Mouse (Mus musculus): ENCODE measurements at regions not wholly inside any gene's neighbourhood (a gene's known extent, or its start where the extent isn't known, plus 50 kb on each side); places are given as distances from the start of the nearest gene placed in this dataset.

DNA sequence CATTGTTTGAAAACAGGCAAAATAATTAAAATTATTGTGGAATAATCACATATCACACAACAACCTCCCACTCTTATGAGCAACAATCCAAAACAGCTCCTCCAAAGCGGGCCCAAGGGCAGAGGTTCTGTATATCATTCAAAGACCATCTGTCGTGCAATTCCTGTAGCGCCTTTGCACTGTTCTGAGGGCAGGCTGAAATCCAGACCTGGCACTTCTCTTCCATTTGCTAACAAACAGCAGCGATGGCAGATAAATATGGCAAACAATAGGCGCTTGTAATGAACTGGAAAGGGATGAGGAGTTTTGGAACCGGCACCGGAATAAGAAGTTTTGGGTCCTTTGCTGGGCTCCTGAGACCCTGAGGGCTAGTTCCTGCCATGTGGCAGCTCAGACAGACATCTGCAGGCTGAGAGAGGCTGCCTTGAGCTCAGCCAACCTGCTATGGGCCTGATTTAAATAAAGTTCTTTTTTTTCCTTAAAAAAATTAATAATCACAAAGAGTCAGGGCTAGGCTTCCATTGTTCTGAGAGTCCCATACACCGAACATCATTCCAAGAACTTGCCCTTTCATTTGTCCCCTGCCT, 172.0 kb downstream of the Faxc start:
- H3K4me1 ChIP-seq (ENCODE audit: control insufficient read depth, insufficient read depth), result no peaks in the 10 kb centered on the region
- TF ChIP-seq EP300 (IDR thresholded peaks at IDR 0.05; ENCODE audit: low read depth) (no peak), CTCF (IDR thresholded peaks at IDR 0.05; ENCODE audit: low read depth) (no peak)
- no peaks in the 10 kb centered on the region for H3K27me3 ChIP-seq (ENCODE audit: control insufficient read depth, insufficient read depth, low read length)
- H3K4me3 ChIP-seq (ENCODE audit: low read depth, low read length), result no peak overlapping the region
- 74% methylated on average over 8 of the region's 8 CpGs for WGBS
- DNase-seq (ENCODE audit: low spot score), result no peak
- no peaks in the 10 kb centered on the region for H3K9me3 ChIP-seq (replicated peaks; ENCODE audit: control insufficient read depth, low read length)
- H3K9ac ChIP-seq (replicated peaks; ENCODE audit: low read depth, low read length), result no peak overlapping the region
- H3K4me2 ChIP-seq (ENCODE audit: low read depth, low read length), result no peak overlapping the region
- H3K36me3 ChIP-seq (replicated peaks; ENCODE audit: control insufficient read depth, insufficient read depth, low read length), result no peaks in the 10 kb centered on the region
- no peak for ATAC-seq (ENCODE audit: insufficient read depth, low read depth)
- H3K27ac ChIP-seq (ENCODE audit: low read depth), result no peak overlapping the region

GRCm38 (mm10) chr4:22106883-22107282, 175.8 kb downstream of the Faxc start:
- no peak for ATAC-seq (ENCODE audit: insufficient read depth, low read depth)
- H3K4me1 ChIP-seq (ENCODE audit: control insufficient read depth, insufficient read depth), result no peaks in the 10 kb centered on the region
- no peak for TF ChIP-seq CTCF (IDR thresholded peaks at IDR 0.05; ENCODE audit: low read depth)
- no peak for TF ChIP-seq EP300 (IDR thresholded peaks at IDR 0.05; ENCODE audit: low read depth)
- no peak overlapping the region for H3K27ac ChIP-seq (ENCODE audit: low read depth)
- no peaks in the 10 kb centered on the region for H3K36me3 ChIP-seq (replicated peaks; ENCODE audit: control insufficient read depth, insufficient read depth, low read length)
- H3K4me2 ChIP-seq (ENCODE audit: low read depth, low read length), result no peak overlapping the region
- H3K4me3 ChIP-seq (ENCODE audit: low read depth, low read length), result no peak overlapping the region
- no peaks in the 10 kb centered on the region for H3K27me3 ChIP-seq (ENCODE audit: control insufficient read depth, insufficient read depth, low read length)
- H3K9ac ChIP-seq (replicated peaks; ENCODE audit: low read depth, low read length), result no peak overlapping the region
- no peaks in the 10 kb centered on the region for H3K9me3 ChIP-seq (replicated peaks; ENCODE audit: control insufficient read depth, low read length)
- 62% methylated on average over 9 of the region's 9 CpGs for WGBS
- DNase-seq (ENCODE audit: low spot score), result no peak

- H3K4me2 ChIP-seq (ENCODE audit: low read depth, low read length), result no peak overlapping the region
- no peak overlapping the region for H3K4me3 ChIP-seq (ENCODE audit: low read depth, low read length)
- H3K4me1 ChIP-seq (ENCODE audit: control insufficient read depth, insufficient read depth), result no peaks in the 10 kb centered on the region
- H3K27me3 ChIP-seq (ENCODE audit: control insufficient read depth, insufficient read depth, low read length), result no peaks in the 10 kb centered on the region
- H3K9ac ChIP-seq (replicated peaks; ENCODE audit: low read depth, low read length), result no peak overlapping the region
- no peak overlapping the region for H3K27ac ChIP-seq (ENCODE audit: low read depth)
- DNase-seq (ENCODE audit: low spot score) (no peak), ATAC-seq (ENCODE audit: insufficient read depth, low read depth) (no peak)
- 40% methylated on average over 6 of the region's 6 CpGs for WGBS
- TF ChIP-seq CTCF (IDR thresholded peaks at IDR 0.05; ENCODE audit: low read depth) (no peak), EP300 (IDR thresholded peaks at IDR 0.05; ENCODE audit: low read depth) (no peak)
- no peaks in the 10 kb centered on the region for H3K36me3 ChIP-seq (replicated peaks; ENCODE audit: control insufficient read depth, insufficient read depth, low read length)
- no peaks in the 10 kb centered on the region for H3K9me3 ChIP-seq (replicated peaks; ENCODE audit: control insufficient read depth, low read length)
Observed at GRCm38 (mm10) chr4:22109410-22109809, 178.3 kb downstream of the Faxc start.

GRCm38 (mm10) chr4:22110400-22110799, 179.3 kb downstream of the Faxc start:
- H3K4me1 ChIP-seq (ENCODE audit: control insufficient read depth, insufficient read depth), result no peaks in the 10 kb centered on the region
- H3K4me3 ChIP-seq (ENCODE audit: low read depth, low read length), result no peak overlapping the region
- H3K36me3 ChIP-seq (replicated peaks; ENCODE audit: control insufficient read depth, insufficient read depth, low read length), result no peaks in the 10 kb centered on the region
- no peaks in the 10 kb centered on the region for H3K27me3 ChIP-seq (ENCODE audit: control insufficient read depth, insufficient read depth, low read length)
- no peak for ATAC-seq (ENCODE audit: insufficient read depth, low read depth)
- DNase-seq (ENCODE audit: low spot score), result no peak
- H3K9me3 ChIP-seq (replicated peaks; ENCODE audit: control insufficient read depth, low read length), result no peaks in the 10 kb centered on the region
- no peak overlapping the region for H3K9ac ChIP-seq (replicated peaks; ENCODE audit: low read depth, low read length)
- no peak for TF ChIP-seq CTCF (IDR thresholded peaks at IDR 0.05; ENCODE audit: low read depth)
- no peak for TF ChIP-seq EP300 (IDR thresholded peaks at IDR 0.05; ENCODE audit: low read depth)
- no peak overlapping the region for H3K27ac ChIP-seq (ENCODE audit: low read depth)
- WGBS, result 26% methylated on average over 8 of the region's 8 CpGs
- H3K4me2 ChIP-seq (ENCODE audit: low read depth, low read length), result no peak overlapping the region

DNA sequence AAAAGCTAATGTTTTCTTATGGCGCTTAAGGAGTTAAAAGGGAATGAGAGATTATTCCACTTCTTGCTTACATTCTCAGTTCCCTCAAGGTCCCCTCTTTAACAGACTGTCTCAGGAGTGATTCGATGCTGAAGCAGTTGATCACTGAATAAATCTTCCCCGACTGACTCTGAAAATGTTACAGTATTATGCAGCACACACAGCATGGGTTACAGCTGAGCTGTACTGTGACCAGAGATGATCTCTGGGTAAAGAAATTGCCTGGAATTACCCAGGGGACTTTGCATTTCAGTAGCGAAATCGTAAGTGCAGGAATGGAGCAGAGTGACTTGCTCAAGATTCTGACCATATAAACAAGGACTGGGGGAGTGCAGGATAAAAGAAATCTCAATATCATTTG, 181.1 kb downstream of the Faxc start:
- no peak overlapping the region for H3K27ac ChIP-seq (ENCODE audit: low read depth)
- no peak for DNase-seq (ENCODE audit: low spot score)

DNA sequence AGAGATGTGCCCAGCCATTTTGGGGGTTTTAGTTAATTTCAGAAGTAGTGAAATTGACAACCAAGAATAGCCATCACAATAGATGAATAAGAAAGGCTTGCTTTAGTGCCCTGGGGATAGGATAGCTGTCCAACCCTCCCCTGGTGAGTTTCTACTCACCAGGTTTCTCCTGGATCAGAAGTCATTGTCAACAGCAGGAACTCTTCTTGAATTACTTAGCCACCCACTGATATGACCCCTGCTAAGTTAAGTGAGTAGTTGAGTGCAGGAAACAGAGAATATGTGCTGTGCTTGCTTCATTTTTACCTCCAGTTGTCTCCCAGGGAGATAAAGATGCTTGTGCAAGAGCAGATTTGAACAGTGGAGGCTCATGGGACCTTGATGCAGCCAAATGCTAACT, 183.3 kb downstream of the Faxc start:
- Histone ChIP-seq H3K4me1 (ENCODE audit: control insufficient read depth, insufficient read depth) (no peaks in the 10 kb centered on the region), H3K9ac (replicated peaks; ENCODE audit: low read depth, low read length) (no peak overlapping the region), H3K27me3 (ENCODE audit: control insufficient read depth, insufficient read depth, low read length) (no peaks in the 10 kb centered on the region), H3K27ac (ENCODE audit: low read depth) (no peak overlapping the region), H3K36me3 (replicated peaks; ENCODE audit: control insufficient read depth, insufficient read depth, low read length) (no peaks in the 10 kb centered on the region), H3K4me2 (ENCODE audit: low read depth, low read length) (no peak overlapping the region), H3K4me3 (ENCODE audit: low read depth, low read length) (no peak overlapping the region), H3K9me3 (replicated peaks; ENCODE audit: control insufficient read depth, low read length) (no peaks in the 10 kb centered on the region)
- TF ChIP-seq EP300 (IDR thresholded peaks at IDR 0.05; ENCODE audit: low read depth) (no peak), CTCF (IDR thresholded peaks at IDR 0.05; ENCODE audit: low read depth) (no peak)
- no peak for ATAC-seq (ENCODE audit: insufficient read depth, low read depth)
- no peak for DNase-seq (ENCODE audit: low spot score)

More for the DNA sequence above, 181.1 kb downstream of the Faxc start:
- Histone ChIP-seq H3K4me3 (ENCODE audit: low read depth, low read length) (no peak overlapping the region), H3K9me3 (replicated peaks; ENCODE audit: control insufficient read depth, low read length) (no peaks in the 10 kb centered on the region), H3K27me3 (ENCODE audit: control insufficient read depth, insufficient read depth, low read length) (no peaks in the 10 kb centered on the region), H3K4me2 (ENCODE audit: low read depth, low read length) (no peak overlapping the region), H3K9ac (replicated peaks; ENCODE audit: low read depth, low read length) (no peak overlapping the region), H3K4me1 (ENCODE audit: control insufficient read depth, insufficient read depth) (no peaks in the 10 kb centered on the region), H3K36me3 (replicated peaks; ENCODE audit: control insufficient read depth, insufficient read depth, low read length) (no peaks in the 10 kb centered on the region)
- no peak for TF ChIP-seq CTCF (IDR thresholded peaks at IDR 0.05; ENCODE audit: low read depth)
- TF ChIP-seq EP300 (IDR thresholded peaks at IDR 0.05; ENCODE audit: low read depth), result no peak
- WGBS, result 54% methylated on average over 5 of the region's 5 CpGs
- no peak for ATAC-seq (ENCODE audit: insufficient read depth, low read depth)

Data from heart, postnatal 0 days (tissue).